Mouse (Mus musculus): Measurements from ENCODE around the gene Crybg2. TPM values are rescaled to one million over a fixed set of nuclear protein-coding genes. Genes with fewer than 3 reads are reported as not detected.
A peak's percentile ranks its signal among the peaks of the same experiment; 100 is the strongest.

The Crybg2 gene
- polyA plus RNA-seq, 1 experiment from 2014 or later: 2.9 TPM

DNA sequence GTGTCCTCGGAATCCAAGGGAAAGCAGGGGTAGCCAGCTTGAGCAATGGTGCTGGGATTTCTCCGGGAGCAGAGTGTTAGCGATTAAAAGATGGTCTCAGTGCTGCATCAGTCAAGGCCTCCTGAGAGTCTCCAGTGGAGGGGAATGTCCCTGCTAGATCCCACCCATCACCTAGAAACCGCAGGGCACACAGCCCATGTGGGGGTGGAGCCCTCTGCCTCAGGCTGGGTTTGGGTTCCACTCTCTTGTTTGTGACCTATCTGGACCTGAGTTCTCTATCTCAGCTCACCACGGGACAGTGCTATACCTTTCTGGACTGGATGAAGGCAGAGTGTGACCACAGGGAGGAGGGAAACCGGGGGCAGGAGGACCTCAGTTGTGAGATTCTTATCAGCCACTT lies 1.7 kb upstream of the Crybg2 start:
- ATAC-seq (ENCODE audit: insufficient read depth) (no peak), DNase-seq (no peak)
- WGBS: 71% methylated on average over 6 of the region's 6 CpGs
- Histone ChIP-seq H3K4me2 (no peak overlapping the region), H3K9me3 (ENCODE audit: low read depth, low read length) (no peaks in the 10 kb centered on the region), H3K4me3 (ENCODE audit: low read depth, low read length) (no peak overlapping the region), H3K9ac (no peak overlapping the region), H3K4me1 (ENCODE audit: insufficient read depth) (no peaks in the 10 kb centered on the region), H3K36me3 (ENCODE audit: insufficient read depth) (no peaks in the 10 kb centered on the region), H3K27ac (ENCODE audit: low read depth) (no peak overlapping the region), H3K27me3 (ENCODE audit: insufficient read depth, low read length) (peaks cover 7% of the 10 kb centered on the region; the same call in 1 of the 2 replicates)
- no peak for TF ChIP-seq CTCF (IDR thresholded peaks at IDR 0.05; ENCODE audit: low read depth)

DNA sequence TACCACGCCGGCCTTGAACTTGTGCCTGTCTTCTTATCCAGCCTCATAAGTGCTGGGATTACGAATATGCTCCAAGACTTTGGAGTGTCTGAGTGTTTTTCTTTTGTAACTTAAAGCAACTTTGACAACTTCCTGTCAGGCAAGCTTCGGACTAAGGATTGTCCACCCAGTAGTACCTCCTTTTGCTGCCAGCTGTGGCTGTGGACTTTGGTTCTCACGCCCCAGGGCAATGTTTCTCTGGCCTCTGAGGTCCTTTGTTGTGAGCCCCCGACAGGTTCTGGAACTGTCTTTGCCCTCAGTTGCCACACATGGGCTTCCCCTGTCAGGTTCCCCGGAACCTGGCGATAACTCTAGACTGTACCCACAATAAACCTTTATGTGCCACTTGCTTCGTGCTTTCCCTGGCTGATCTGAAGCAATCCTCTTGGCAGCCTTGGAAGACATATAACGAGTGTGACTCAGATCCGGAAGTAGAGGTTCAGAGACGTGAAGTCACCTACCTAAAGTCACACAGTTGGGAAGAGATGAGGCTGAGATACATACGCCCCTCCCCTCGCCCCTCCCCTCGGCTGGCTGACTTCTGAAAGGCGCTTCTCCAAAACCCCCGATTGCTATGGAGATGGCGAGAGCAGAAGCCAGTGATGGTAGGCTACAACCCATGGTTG lies 683 bp downstream of the Crybg2 start:
- TF ChIP-seq CTCF (IDR thresholded peaks at IDR 0.05; ENCODE audit: low read depth): no peak
- Histone ChIP-seq H3K9ac (no peak overlapping the region), H3K27me3 (ENCODE audit: insufficient read depth, low read length) (peaks cover 21% of the 10 kb centered on the region), H3K27ac (ENCODE audit: low read depth) (no peak overlapping the region), H3K4me2 (no peak overlapping the region), H3K4me1 (ENCODE audit: insufficient read depth) (no peaks in the 10 kb centered on the region), H3K4me3 (ENCODE audit: low read depth, low read length) (no peak overlapping the region), H3K9me3 (ENCODE audit: low read depth, low read length) (no peaks in the 10 kb centered on the region), H3K36me3 (ENCODE audit: insufficient read depth) (no peaks in the 10 kb centered on the region)
- DNase-seq (no peak), ATAC-seq (ENCODE audit: insufficient read depth) (no peak)
- WGBS: 52% methylated on average over 18 of the region's 18 CpGs

DNA sequence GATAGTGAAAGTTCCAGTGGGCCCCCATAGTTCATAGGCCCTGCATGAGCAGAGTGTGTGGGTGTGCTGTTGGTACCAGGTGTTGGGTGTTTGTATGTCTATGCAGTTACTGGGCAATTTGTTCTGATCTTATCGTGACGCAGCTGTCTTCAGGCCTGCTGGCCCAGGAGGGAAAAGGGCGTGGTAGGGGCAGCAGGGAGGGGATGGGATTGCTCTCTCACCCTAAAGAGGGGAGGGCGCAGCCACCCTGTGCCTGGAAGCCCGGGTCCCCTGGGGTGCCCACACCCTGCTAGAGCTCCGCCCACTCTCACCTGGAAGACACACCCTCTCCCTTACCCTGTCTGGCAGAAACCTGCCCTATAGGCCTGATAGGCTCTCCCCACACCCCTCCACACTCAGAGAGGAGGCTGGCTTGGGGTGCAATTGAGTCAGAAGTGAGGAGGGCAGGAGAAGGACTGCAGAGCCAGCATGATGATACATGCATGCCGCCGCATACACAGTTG lies 1.4 kb downstream of the Crybg2 start:
- H3K9ac ChIP-seq: no peak overlapping the region
- TF ChIP-seq CTCF (IDR thresholded peaks at IDR 0.05; ENCODE audit: low read depth): no peak
- no peak overlapping the region for H3K4me2 ChIP-seq
- no peaks in the 10 kb centered on the region for H3K4me1 ChIP-seq (ENCODE audit: insufficient read depth)
- peaks cover 22% of the 10 kb centered on the region for H3K27me3 ChIP-seq (ENCODE audit: insufficient read depth, low read length)
- no peaks in the 10 kb centered on the region for H3K9me3 ChIP-seq (ENCODE audit: low read depth, low read length)
- 46% methylated on average over 8 of the region's 8 CpGs for WGBS
- no peaks in the 10 kb centered on the region for H3K36me3 ChIP-seq (ENCODE audit: insufficient read depth)
- H3K4me3 ChIP-seq (ENCODE audit: low read depth, low read length): no peak overlapping the region
- H3K27ac ChIP-seq (ENCODE audit: low read depth): no peak overlapping the region
- DNase-seq (no peak), ATAC-seq (ENCODE audit: insufficient read depth) (no peak)

DNA sequence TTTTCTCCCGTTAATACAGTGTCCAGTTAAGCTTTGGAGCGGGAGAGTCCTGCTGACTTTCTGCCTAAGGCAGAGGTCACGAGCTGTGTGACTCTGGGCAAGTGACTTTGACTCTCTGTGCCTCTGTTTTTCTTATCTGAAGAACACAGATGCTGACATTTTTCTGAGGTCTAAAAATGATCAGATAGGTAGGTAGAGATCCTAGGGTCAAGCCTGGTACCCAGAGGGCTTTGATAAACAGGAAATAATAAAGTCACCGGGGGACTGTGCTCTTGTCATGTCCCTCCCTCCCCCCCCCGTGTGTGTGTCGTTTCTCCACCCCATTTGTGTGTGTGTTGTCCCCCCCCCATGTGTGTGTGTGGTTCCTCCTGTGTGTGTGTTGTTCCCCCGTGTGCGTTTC lies 1.9 kb downstream of the Crybg2 start:
- no peak for TF ChIP-seq CTCF (IDR thresholded peaks at IDR 0.05; ENCODE audit: low read depth)
- no peak overlapping the region for H3K9ac ChIP-seq
- H3K27me3 ChIP-seq (ENCODE audit: insufficient read depth, low read length): peaks cover 22% of the 10 kb centered on the region
- ATAC-seq (ENCODE audit: insufficient read depth): no peak
- H3K4me1 ChIP-seq (ENCODE audit: insufficient read depth): no peaks in the 10 kb centered on the region
- H3K36me3 ChIP-seq (ENCODE audit: insufficient read depth): no peaks in the 10 kb centered on the region
- no peak overlapping the region for H3K4me3 ChIP-seq (ENCODE audit: low read depth, low read length)
- 62% methylated on average over 8 of the region's 8 CpGs for WGBS
- DNase-seq: no peak
- no peak overlapping the region for H3K27ac ChIP-seq (ENCODE audit: low read depth)
- no peak overlapping the region for H3K4me2 ChIP-seq
- H3K9me3 ChIP-seq (ENCODE audit: low read depth, low read length): no peaks in the 10 kb centered on the region

DNA sequence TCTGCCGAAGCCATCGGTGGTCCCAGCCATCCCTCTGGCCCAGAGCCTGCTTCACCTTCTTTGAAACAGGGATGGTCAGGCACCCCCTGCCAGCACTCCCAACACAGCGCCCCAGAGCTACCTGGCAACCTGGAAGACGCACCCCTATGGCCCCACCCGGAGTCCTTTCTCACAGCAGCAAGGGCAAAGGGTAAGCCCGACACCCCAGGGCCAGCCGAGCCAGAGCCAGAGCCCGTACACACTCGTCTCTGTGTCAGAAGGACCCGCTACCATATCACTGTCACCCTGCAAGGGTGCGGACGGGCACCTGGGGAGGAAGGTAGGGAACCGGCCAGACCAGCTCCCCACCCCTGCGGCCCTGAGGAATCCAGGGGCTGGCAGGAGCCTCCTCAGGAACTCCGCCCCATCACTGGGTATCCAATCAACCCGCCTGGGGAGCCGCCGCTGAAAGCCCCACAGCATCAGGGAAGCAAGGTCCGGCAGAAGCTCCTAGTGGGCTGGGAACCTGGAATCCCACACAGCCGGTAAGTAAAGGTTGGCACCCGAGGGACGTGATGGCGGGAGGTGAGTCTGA lies 4.9 kb downstream of the Crybg2 start:
- DNase-seq (peak; percentile 53), ATAC-seq (ENCODE audit: insufficient read depth) (peak; percentile 52; the same call in 1 of the 2 replicates)
- H3K4me2 ChIP-seq: peak overlapping the region; percentile 46

DNA sequence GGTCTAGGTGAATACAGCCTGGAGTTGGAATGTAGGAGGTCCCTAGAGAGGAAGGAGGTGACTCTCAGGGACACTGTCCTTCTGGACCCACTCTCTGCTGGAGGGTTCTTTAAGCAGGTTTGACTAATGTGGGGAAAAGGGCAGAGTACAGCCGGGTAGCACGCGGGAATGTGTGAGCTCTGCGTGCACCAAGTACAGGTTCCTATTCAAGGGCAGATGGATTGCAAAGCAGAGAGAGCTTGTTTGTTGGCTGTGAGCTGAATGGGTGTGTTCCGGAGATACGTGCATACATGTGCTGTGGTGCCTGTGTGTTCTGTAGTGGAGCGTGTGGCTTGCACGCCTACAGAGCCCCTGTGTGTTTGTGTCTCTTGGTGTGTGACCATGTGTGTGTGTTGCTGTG lies 6.8 kb downstream of the Crybg2 start:
- WGBS: 85% methylated on average over 8 of the region's 8 CpGs
- Histone ChIP-seq H3K27ac (ENCODE audit: low read depth) (no peak overlapping the region), H3K36me3 (ENCODE audit: insufficient read depth) (no peaks in the 10 kb centered on the region), H3K27me3 (ENCODE audit: insufficient read depth, low read length) (peaks cover 15% of the 10 kb centered on the region), H3K9me3 (ENCODE audit: low read depth, low read length) (no peaks in the 10 kb centered on the region), H3K9ac (no peak overlapping the region), H3K4me3 (ENCODE audit: low read depth, low read length) (no peak overlapping the region), H3K4me1 (ENCODE audit: insufficient read depth) (no peaks in the 10 kb centered on the region), H3K4me2 (no peak overlapping the region)
- DNase-seq (no peak), ATAC-seq (ENCODE audit: insufficient read depth) (no peak)
- TF ChIP-seq CTCF (IDR thresholded peaks at IDR 0.05; ENCODE audit: low read depth): no peak

More for the DNA sequence above, 4.9 kb downstream of the Crybg2 start:
- 17% methylated on average over 23 of the region's 23 CpGs for WGBS
- TF ChIP-seq CTCF (IDR thresholded peaks at IDR 0.05; ENCODE audit: low read depth): no peak
- H3K27ac ChIP-seq (ENCODE audit: low read depth): no peak overlapping the region
- peak overlapping the region; percentile 14 for H3K4me3 ChIP-seq (ENCODE audit: low read depth, low read length)
- H3K27me3 ChIP-seq (ENCODE audit: insufficient read depth, low read length): peaks cover 15% of the 10 kb centered on the region
- H3K4me1 ChIP-seq (ENCODE audit: insufficient read depth): no peaks in the 10 kb centered on the region
- H3K9ac ChIP-seq: no peak overlapping the region; the same call in 1 of the 2 replicates
- H3K9me3 ChIP-seq (ENCODE audit: low read depth, low read length): no peaks in the 10 kb centered on the region
- H3K36me3 ChIP-seq (ENCODE audit: insufficient read depth): no peaks in the 10 kb centered on the region

DNA sequence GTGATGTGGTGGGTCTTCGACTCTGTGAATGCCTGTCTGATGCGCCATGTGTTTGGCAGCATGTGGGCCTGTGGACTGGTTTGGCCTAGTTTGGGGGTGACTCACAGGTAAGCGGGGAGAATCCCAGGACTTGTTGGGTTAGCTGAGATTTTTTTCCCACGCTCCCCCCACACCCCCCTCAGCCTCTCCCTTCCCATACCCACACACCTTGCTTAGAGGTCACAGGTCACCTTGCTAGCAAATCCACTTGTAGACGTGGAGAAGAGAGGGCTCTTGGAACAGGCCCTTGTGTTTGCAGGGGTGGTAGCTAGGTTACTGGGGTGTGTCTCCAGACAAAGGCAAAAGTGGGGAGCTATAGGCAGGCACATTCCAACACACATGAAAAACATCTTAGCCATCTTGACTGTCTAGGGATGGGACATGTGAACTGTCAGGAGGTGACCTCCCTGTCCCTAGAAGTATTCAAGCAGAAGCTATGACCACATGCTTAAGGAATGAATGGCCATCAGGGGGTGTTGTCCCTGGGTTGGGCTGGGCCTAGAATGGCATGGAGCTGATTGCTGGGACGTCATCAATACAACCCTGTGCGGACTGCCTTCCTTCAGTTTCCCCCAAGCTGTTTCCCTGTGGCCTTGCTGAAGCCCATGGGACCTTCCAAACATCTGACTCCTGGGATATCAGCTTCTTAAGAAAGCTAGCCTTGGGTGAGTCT lies 7.4 kb downstream of the Crybg2 start:
- Histone ChIP-seq H3K4me2 (no peak overlapping the region), H3K27ac (ENCODE audit: low read depth) (no peak overlapping the region), H3K4me1 (ENCODE audit: insufficient read depth) (no peaks in the 10 kb centered on the region), H3K4me3 (ENCODE audit: low read depth, low read length) (no peak overlapping the region), H3K9ac (no peak overlapping the region), H3K9me3 (ENCODE audit: low read depth, low read length) (no peaks in the 10 kb centered on the region), H3K27me3 (ENCODE audit: insufficient read depth, low read length) (peaks cover 15% of the 10 kb centered on the region), H3K36me3 (ENCODE audit: insufficient read depth) (no peaks in the 10 kb centered on the region)
- no peak for TF ChIP-seq CTCF (IDR thresholded peaks at IDR 0.05; ENCODE audit: low read depth)
- 64% methylated on average over 7 of the region's 7 CpGs for WGBS
- DNase-seq: no peak
- ATAC-seq (ENCODE audit: insufficient read depth): no peak
